8 mouse cellular contexts compared by ENCODE assay signal in the genomic region with DNA sequence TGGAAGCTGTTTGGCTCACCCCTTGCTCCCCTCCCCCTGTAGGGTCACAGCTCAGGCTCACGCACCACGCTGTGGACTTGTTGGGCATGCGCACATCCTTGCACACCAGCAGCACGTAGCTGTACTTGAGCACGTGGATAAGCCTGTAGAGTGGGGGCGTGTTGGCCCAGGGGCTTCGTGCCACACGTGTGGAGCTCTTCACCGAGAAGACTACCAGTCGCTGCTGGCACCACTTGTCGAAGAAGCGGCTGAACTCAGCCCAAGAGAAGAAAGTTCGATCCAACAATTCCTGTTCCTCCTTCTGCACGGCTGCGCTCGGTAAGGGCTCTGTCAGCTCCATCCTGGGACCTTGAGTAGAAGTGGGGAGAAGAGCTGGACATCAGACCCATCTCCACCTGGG. TPM values are rescaled to one million over a fixed set of nuclear protein-coding genes. Genes with fewer than 3 reads are reported as not detected.
A peak's percentile ranks its signal among the peaks of the same experiment; 100 is the strongest.
DNase-seq lines count a peak whose midpoint lies in the region; ATAC-seq and TF ChIP-seq lines count a peak whose summit lies in the region.

A gene (plus strand): TSS at position 203 of the 400 bp plus-strand sequence.

- peak within 1 kb of the TSS; percentile 62 for H3K9ac ChIP-seq in intestine, postnatal 0 days (ENCODE audit: low read depth, low read length)
- peak within 1 kb of the TSS; percentile 86 for H3K9ac ChIP-seq in neural tube, embryonic 13.5 days

- H3K4me2 ChIP-seq in intestine, postnatal 0 days (replicated peaks; ENCODE audit: low read depth) = peak within 1 kb of the TSS; percentile 86
- H3K4me2 ChIP-seq in neural tube, embryonic 13.5 days = peak within 1 kb of the TSS; percentile 76

- no peak for ATAC-seq in intestine, postnatal 0 days
- no peak for ATAC-seq in neural tube, embryonic 13.5 days (ENCODE audit: low read depth)

- intact Hi-C loops in left cerebral cortex, postnatal 14 days (cut with DNase I) = no loop called here

- H3K27ac ChIP-seq in embryonic fibroblast, embryonic 13.5 days (ENCODE audit: insufficient read depth, low read length) = no peak within 1 kb of the TSS
- 0 out of 2 replicates have a peak within 1 kb of the TSS, but pooled peaks have one; percentile 68 for H3K27ac ChIP-seq in intestine, postnatal 0 days (ENCODE audit: low read depth, low read length)
- peak within 1 kb of the TSS; percentile 88 for H3K27ac ChIP-seq in neural tube, embryonic 13.5 days (replicated peaks)

- no peaks in the 10 kb centered on the region for H3K9me3 ChIP-seq in intestine, postnatal 0 days (ENCODE audit: control insufficient read depth)
- no peaks in the 10 kb centered on the region for H3K9me3 ChIP-seq in neural tube, embryonic 13.5 days

- no peak for TF ChIP-seq CTCF in embryonic fibroblast, embryonic 13.5 days (IDR thresholded peaks at IDR 0.05; ENCODE audit: borderline replicate concordance, insufficient read depth, low read length)
- no peak for TF ChIP-seq CTCF in intestine, postnatal 0 days (IDR thresholded peaks at IDR 0.05; ENCODE audit: low read depth)

- H3K27me3 ChIP-seq in intestine, postnatal 0 days (replicated peaks; ENCODE audit: control insufficient read depth, insufficient read depth, low read length) = no peaks in the 10 kb centered on the region
- H3K27me3 ChIP-seq in neural tube, embryonic 13.5 days = no peaks in the 10 kb centered on the region

- H3K36me3 ChIP-seq in intestine, postnatal 0 days (ENCODE audit: control insufficient read depth, insufficient read depth) = 0 out of 2 replicates have a peak, but pooled peaks cover 10% of the 10 kb centered on the region
- peaks cover 42% of the 10 kb centered on the region for H3K36me3 ChIP-seq in neural tube, embryonic 13.5 days

- H3K4me1 ChIP-seq in embryonic fibroblast, embryonic 13.5 days (ENCODE audit: control insufficient read depth, insufficient read depth, low read length) = no peaks in the 10 kb centered on the region
- peaks cover 4% of the 10 kb centered on the region; the same call in 1 of the 2 replicates for H3K4me1 ChIP-seq in intestine, postnatal 0 days (replicated peaks; ENCODE audit: control insufficient read depth, insufficient read depth, low read length)
- H3K4me1 ChIP-seq in neural tube, embryonic 13.5 days (replicated peaks) = peaks cover 7% of the 10 kb centered on the region

- H3K4me3 ChIP-seq in embryonic fibroblast, embryonic 13.5 days (ENCODE audit: insufficient read depth, low read length) = peak within 1 kb of the TSS; percentile 76
- peak within 1 kb of the TSS; percentile 76 for H3K4me3 ChIP-seq in intestine, postnatal 0 days (ENCODE audit: low read depth, low read length)
- peak within 1 kb of the TSS; percentile 61 for H3K4me3 ChIP-seq in neural tube, embryonic 13.5 days

- TF ChIP-seq POLR2A in embryonic fibroblast, embryonic 13.5 days (IDR thresholded peaks at IDR 0.05; ENCODE audit: low read depth, low read length) = no peak

- no peak for DNase-seq in left cerebral cortex, adult 8-10 months (ENCODE audit: low spot score in 2 of 2)
- no peak for DNase-seq in left cerebral cortex, postnatal 14 days (ENCODE audit: low spot score in 2 of 2)
- DNase-seq in adrenal gland, postnatal 25 days = no peak
- DNase-seq in Muller cell, postnatal 12 days (ENCODE audit: inconsistent ontology term) = no peak
- no peak for DNase-seq in layer of hippocampus, postnatal 36 days

- 97% methylated on average over 16 of the region's 16 CpGs for whole genome bisulfite sequencing in intestine, postnatal 0 days
- 96% methylated on average over 16 of the region's 16 CpGs for WGBS in neural tube, embryonic 13.5 days

RNA-seq across cellular contexts. Expression of the gene that starts here (rescaled TPM):
- 10 to 100 TPM in 3 of 4 experiments, 1 to 10 TPM in 1; 9.0 to 10.7 (median 10.6) TPM for total RNA-seq in left cerebral cortex, adult 8-10 months (2022)
- 10 to 100 TPM in 1 of 2 experiments, 1 to 10 TPM in 1; 8.0 to 11.6 TPM for total RNA-seq in left cerebral cortex, postnatal 14 days (2021)
- 17.7 and 20.2 TPM in 2 replicates for total RNA-seq in adrenal gland, postnatal 25 days (2021)
- polyA plus RNA-seq in embryonic fibroblast, embryonic 13.5 days (2011; ENCODE audit: insufficient read length, low read depth, missing spikeins) = 29.9 and 37.1 TPM in 2 replicates
- 30.0 and 34.4 TPM in 2 replicates for polyA plus RNA-seq in intestine, postnatal 0 days (2015; fragmentation: Nextera tagmentation; extraction: Ambion mirVana)
- polyA plus RNA-seq in neural tube, embryonic 13.5 days (2015; fragmentation: Nextera tagmentation; extraction: Ambion mirVana) = 31.7 and 37.7 TPM in 2 replicates
- 1 to 10 TPM; 5.6 to 5.8 TPM for total RNA-seq in layer of hippocampus, postnatal 36 days (2021)
